ENCODE assay signal across 8 mouse cellular contexts in genomic region chr1:172147835-172148278, GRCm38 (mm10). TPM values are rescaled to one million over a fixed set of nuclear protein-coding genes. Genes with fewer than 3 reads are reported as not detected.
DNase-seq lines count a peak whose midpoint lies in the region; ATAC-seq lines count a peak whose summit lies in the region.

Gene Dcaf8, plus strand, starts transcription at chr1:172148084.

- DNase-seq in adipocyte (ENCODE audit: low spot score), result peak; percentile 96
- DNase-seq in embryo, embryonic 10 days (ENCODE audit: low spot score), result peak; percentile 99
- peak; percentile 98 for DNase-seq in gastrocnemius, postnatal 10 days
- peak; percentile 98 for DNase-seq in induced T-regulatory cell, adult 2 months (ENCODE audit: low read depth)
- DNase-seq in left cerebral cortex, adult 9 months (ENCODE audit: low spot score in 2 of 2), result peak; percentile 89 to 96
- peak; percentile 96 for DNase-seq in right cerebral cortex, postnatal 14 days
- peak; percentile 94 to 98 for DNase-seq in urinary bladder, postnatal 36 days (ENCODE audit: low spot score in 2 of 2)

- peak; percentile 88 for ATAC-seq in megakaryocyte progenitor cell, adult 5-6 weeks (replicated peaks; ENCODE audit: poor library complexity)

RNA-seq across cellular contexts. Expression of gene Dcaf8, which starts in this region (rescaled TPM):
- 100 to 1,000 TPM; 132 to 146 TPM for total RNA-seq in gastrocnemius, postnatal 10 days (2021)
- total RNA-seq in megakaryocyte progenitor cell, adult 5-6 weeks (2015), result 26.0 and 46.0 TPM in 2 replicates
- 93.6 and 140 TPM in 2 replicates for total RNA-seq in megakaryocyte progenitor cell, adult 5-6 weeks (2017)

Comparison
In these comparisons a context has a peak if more than half of its experiments do, and no peak if none do; other contexts are left out.
1. Peak in every context shown above with its lines: DNase-seq and ATAC-seq.